Mouse (Mus musculus): ENCODE data around the gene Eps8l1. TPM values are rescaled to one million over a fixed set of nuclear protein-coding genes. Genes with fewer than 3 reads are reported as not detected.

The Eps8l1 gene
- 2.8 and 9.7 TPM in 2 replicates for total RNA-seq (2023)

DNA sequence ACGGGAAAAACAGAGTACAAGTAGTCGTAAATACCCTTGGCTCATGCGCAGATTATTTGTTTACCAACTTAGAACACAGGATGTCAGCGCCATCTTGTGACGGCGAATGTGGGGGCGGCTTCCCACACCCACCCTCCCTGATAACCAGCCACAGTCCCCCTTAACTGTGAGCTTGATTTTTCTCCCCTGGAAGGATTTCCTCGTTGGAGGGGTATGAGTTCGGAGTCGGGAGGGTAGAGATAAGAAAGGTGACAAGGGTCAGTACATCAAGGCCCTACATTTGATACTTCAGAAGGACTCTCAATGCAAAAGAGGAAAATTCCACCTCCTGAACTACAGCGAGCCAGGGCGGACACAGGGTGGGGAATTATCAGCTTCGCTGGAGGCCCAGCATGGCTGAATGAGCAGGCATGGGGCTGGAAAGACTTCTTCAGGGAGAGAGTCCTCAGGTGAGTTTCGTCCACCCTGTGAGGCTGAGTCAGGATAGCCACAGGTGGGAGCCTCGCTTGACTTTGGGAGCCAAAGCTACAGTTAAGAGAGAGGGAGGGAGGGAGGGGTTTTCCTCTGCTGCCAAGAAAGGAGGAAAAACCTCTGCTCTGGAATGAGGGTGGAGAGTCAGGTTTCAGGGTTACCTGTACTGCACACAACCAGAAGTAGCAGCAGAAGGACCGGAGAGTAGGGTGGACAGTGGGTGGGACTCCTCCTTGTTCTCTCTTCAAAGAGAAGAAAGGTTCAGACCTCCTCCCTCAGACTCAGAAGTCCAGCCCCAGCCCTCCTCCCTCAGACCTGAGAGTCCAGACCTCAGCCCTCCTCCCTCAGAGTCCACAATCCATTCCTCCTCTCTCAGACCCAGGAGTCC, at the start of gene Eps8l1:
Eps8l1 (plus strand) TSS at position 99 of the 859 bp plus-strand sequence.

DNA sequence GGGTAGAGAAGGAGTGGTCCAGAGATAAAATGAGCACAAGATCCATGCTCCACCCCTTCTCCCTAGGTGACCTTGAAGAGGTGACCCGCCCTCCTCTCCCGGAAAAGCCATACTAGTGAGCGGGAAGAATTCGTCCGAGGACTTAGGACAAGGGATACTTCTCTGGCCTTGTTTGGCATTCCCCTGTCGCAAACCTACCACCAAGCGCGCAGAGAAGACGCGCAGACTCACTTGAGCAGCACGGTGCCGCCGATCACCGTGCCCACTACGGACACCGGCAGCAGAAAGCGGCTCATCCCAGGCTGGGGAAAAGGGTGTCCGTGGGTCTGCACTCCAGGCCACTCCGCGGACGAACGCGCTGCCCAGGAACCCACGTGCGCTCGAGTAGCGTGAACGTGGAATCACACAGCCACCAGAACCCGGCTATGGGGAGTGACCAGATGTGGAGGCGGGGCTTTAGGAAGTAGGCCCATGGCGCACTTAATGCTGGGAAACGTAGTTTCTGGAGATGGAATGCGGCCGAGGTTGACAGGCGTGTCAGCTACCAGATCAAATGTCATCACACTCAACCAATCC, 15.2 kb upstream of the Eps8l1 start, which contains the start of gene Rdh13:
Rdh13 (minus strand) TSS at position 434 of the 576 bp plus-strand sequence.

GRCm38 (mm10) chr7:4501558-4502397, 41.3 kb downstream of the Eps8l1 start, which contains the start of gene Ppp1r12c:
Gene Ppp1r12c (minus strand): TSS chr7:4501680.

GRCm38 (mm10) chr7:4516332-4517050, 56.0 kb downstream of the Eps8l1 start, which contains the start of gene Tnnt1:
Gene Tnnt1 (minus strand): TSS chr7:4516382.

DNA sequence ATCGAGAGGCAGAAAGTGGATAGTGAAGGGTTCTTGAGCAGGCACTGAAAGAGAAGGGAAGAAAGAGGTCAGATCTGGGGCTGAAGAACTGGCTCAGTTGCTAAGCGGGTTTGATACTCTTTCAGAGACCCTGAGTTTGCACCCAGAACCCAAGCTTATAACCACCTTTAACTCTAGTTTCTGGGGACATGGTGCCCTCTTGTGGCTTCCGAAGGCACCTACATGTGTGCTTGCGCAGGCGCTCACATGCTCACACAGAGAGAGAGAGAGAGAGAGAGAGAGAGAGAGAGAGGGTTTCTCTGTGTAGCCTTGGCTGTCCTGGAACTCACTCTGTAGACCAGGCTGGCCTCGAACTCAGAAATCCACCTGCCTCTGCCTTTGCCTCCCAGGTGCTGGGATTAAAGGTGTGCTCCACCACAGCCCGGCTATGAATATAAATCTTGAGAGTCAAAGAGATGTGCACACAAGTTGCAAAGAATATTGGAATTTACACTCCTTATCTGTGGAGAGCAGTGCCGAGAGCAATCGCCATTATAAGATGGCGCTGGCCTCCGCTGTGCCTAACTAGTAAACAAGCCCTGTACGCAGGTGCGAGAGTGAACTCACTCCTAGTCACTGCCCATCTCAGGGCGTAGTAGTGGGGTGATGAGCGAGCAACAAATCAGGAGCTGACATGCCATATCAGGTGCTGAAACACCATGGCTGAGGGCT, 63.9 kb downstream of the Eps8l1 start, which contains the start of gene Tnni3:
Tnni3 (minus strand) TSS at position 18 of the 711 bp plus-strand sequence.

Other genes starting within 250 kb of the Eps8l1 start
- not detected in 2 replicates for gene Lilra5, start 222.9 kb upstream of the Eps8l1 start, total RNA-seq (2023)
- not detected in 2 replicates for gene Ncr1, start 123.0 kb upstream of the Eps8l1 start, total RNA-seq (2023)
- 0.19 and 0.43 TPM in 2 replicates for gene Gp6, start 62.9 kb upstream of the Eps8l1 start, total RNA-seq (2023)
- 1.8 and 3.3 TPM in 2 replicates for gene Rdh13, start 15.0 kb upstream of the Eps8l1 start, total RNA-seq (2023)
- gene Ppp1r12c, start 41.0 kb downstream of the Eps8l1 start, total RNA-seq (2023) = 249 and 345 TPM in 2 replicates
- 7.6 and 10.7 TPM in 2 replicates for gene Tnnt1, start 55.7 kb downstream of the Eps8l1 start, total RNA-seq (2023)
- 1.1 TPM in 1 of 2 replicates, not detected in the other for gene Tnni3, start 63.6 kb downstream of the Eps8l1 start, total RNA-seq (2023)
- 0.23 and 0.28 TPM in 2 replicates for gene Dnaaf3, start 71.8 kb downstream of the Eps8l1 start, total RNA-seq (2023)
- gene Syt5, start 86.9 kb downstream of the Eps8l1 start, total RNA-seq (2023) = not detected in 2 replicates
- gene Ptprh, start 143.4 kb downstream of the Eps8l1 start, total RNA-seq (2023) = 0.18 TPM in 1 of 2 replicates, not detected in the other
- 19.8 and 28.6 TPM in 2 replicates for gene Tmem86b, start 170.7 kb downstream of the Eps8l1 start, total RNA-seq (2023)
- gene Ppp6r1, start 198.3 kb downstream of the Eps8l1 start, total RNA-seq (2023) = 161 and 201 TPM in 2 replicates
- 14.1 and 21.6 TPM in 2 replicates for gene Hspbp1, start 224.4 kb downstream of the Eps8l1 start, total RNA-seq (2023)
- gene Brsk1, start 229.9 kb downstream of the Eps8l1 start, total RNA-seq (2023) = not detected in 2 replicates